Mouse (Mus musculus) central nervous system, embryonic 11.5 days (tissue): Measurements from ENCODE around the gene Vgf. TPM values are rescaled to one million over a fixed set of nuclear protein-coding genes. Genes with fewer than 3 reads are reported as not detected.

Experiments
- polyA plus RNA-seq: library from polyadenylated mRNA; depleted of rRNA; stranded (reverse); fragments of >200 nt; gene quantifications from 2 replicates; pipeline ENCODE4 v1.2.3, GENCODE M21; 2012; rRNA removed

Gene Vgf
- 0.83 and 1.0 TPM in 2 replicates for polyA plus RNA-seq

DNA sequence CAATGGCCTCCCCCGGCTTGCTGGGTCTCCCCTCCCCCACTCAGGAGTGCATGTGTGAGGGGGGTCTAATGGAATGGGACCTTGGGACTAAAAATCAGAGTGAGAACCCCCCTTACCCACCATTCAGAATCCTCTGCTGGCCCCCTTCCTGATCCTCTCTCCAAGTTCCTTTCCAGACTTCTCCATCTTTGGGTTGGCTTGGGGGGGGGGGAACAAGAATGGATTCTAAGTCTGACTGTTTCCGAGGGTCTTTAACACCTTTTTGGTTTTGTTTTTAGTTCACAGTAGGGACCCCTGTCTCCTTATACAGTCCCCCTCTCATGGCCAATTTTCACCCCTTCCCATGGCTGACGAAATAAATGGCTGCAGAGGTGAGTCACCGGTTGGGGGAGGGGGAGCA lies at the start of gene Vgf:
TSS of gene Vgf (plus strand) at position 301 of the 400 bp plus-strand sequence.

DNA sequence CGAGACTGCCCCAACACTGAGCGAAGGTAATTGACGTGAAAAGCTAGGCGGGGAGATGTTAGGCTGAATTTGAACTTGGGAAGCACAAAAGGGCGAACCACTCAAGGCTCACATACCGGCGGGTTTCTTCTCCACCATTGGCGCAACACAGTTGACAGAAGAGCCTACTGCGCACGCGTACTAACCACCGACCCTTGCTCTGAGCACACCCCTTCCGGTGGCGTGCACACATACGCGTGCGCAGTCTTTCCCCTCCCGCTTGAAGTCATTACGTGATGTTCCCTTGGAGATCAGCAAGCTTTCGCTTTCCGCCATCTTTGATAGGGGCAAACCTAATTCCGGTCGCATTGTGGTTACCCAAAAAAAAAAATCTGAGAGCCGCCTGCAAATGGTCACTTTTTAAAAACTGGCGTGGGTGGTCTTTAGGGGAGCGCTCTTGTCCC lies 39.5 kb upstream of the Vgf start, which contains the start of gene Plod3:
TSS of gene Plod3 (plus strand) at position 325 of the 443 bp plus-strand sequence.

DNA sequence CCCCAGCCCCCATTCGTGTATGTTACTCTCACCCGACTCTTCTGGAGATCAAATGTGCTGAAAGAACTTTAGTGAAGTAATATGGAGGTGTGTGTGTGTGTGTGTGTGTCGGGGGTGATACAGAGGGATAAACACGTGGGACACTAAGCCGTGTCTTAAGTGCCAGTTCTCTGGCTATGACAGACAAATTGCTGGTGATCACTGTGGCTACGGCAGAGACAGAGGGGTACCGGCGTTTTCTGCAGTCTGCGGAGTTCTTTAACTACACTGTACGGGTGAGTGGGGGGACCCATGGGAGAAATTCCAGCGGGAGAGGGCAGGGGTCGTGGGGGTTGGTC lies 38.3 kb upstream of the Vgf start, which contains the start of gene Znhit1:
TSS of gene Znhit1 (minus strand) at position 88 of the 338 bp plus-strand sequence.

DNA sequence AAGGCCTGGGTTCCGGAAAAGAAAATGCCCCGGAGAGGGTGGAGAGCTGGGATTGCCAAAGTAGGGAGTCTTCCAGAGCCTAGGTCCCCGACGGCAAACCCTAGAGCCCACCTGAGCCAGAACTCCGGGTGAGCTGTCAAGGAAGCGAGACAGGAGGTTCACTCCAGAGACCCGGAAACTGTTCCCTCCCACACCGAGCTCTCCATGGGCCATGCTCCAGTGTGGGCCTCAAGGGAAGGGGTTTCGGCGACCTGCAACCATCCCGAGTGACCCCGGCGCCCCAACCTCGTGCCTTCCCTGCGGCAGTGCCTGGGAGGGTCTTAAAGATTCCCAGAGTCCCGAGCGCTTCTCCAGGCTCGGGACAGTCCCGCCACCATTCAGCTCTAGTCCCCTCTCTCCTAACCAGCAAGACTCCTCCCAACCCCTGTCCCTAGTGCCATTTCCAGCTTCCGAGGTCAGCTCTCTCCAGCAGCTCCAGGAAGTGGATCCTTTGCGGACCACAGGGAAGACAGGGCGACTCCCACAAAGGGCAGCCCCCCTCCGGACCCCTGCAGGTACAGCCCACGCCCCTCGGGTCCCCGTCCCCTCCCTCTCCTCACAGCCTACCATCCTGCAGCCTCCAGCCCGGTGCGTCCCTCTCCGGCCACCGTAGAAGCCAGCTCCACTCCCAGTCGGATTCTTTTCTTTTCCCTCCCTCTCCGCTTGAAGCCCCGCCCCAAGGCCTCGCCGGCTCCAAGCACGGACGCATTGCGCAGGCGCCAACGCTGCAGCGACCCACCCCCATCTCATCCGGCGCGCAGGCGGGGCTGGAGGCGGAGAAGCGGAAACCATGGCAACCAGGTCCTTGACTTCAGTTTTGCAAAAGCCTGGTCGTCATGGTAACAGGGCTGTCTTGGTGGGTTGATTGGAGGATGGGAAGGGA lies 19.5 kb downstream of the Vgf start, which contains the start of gene Ap1s1:
TSS of gene Ap1s1 (minus strand) at position 734 of the 922 bp plus-strand sequence.

DNA sequence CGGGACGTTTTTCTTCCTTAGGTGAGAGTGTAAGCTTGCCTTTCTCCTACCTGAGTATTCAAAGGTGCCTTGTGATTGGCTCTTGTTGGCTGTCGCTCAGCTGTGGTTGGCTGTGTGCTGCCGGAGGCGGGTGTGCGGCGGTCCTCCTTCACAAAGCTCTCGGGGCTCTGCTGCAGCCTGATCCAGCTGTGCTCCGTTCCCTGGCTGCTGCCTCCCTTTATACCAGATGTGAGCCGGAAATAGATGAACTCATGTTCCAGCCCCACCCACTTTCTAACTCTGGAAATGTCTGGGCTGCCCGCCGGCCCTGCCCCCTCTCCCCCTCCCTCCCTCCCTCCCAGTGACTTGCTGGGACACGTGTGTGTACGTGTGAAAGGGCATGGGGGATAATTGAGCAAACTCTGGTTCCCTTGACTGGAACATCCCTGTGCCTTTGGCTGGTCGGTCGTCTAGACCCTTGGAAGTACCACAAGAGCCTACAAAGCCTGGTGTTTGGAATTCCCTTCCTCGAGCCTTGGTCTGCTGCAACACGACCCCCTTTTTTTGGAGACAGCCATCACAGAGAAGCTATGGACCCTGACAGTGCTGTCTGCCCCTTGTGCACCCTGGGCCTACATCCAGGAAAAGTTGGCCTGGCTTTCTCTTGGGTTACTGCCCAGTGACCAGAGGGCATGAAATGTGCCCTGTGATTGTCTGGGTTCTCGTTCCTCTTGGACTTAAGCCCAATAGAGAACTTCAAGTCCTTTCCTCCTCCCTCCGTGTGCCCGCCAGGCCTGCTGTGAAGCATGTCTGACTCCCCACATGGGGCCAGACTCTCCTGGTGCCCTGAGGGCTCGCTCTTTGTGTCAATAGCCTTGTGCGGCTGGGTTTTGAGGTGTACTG lies 46.1 kb downstream of the Vgf start, which contains the start of gene Serpine1:
TSS of gene Serpine1 (minus strand) at position 190 of the 882 bp plus-strand sequence.

Other genes starting within 250 kb of the Vgf start
- 73.8 and 135 TPM in 2 replicates for gene Col26a1, start 143.2 kb upstream of the Vgf start, polyA plus RNA-seq
- 49.8 and 57.5 TPM in 2 replicates for gene Ift22, start 118.2 kb upstream of the Vgf start, polyA plus RNA-seq
- gene Fis1, start 73.1 kb upstream of the Vgf start, polyA plus RNA-seq: 282 and 315 TPM in 2 replicates
- 0.52 and 0.92 TPM in 2 replicates for gene Cldn15, start 59.8 kb upstream of the Vgf start, polyA plus RNA-seq
- 63.1 and 65.2 TPM in 2 replicates for gene Plod3, start 39.4 kb upstream of the Vgf start, polyA plus RNA-seq
- 68.7 and 98.2 TPM in 2 replicates for gene Znhit1, start 38.4 kb upstream of the Vgf start, polyA plus RNA-seq
- 106 and 146 TPM in 2 replicates for gene Ap1s1, start 19.7 kb downstream of the Vgf start, polyA plus RNA-seq
- gene Serpine1, start 45.9 kb downstream of the Vgf start, polyA plus RNA-seq: 0.54 and 1.7 TPM in 2 replicates
- gene Trim56, start 89.8 kb downstream of the Vgf start, polyA plus RNA-seq: 3.0 and 3.7 TPM in 2 replicates
- gene Muc3, start 122.9 kb downstream of the Vgf start, polyA plus RNA-seq: 0.05 TPM in 1 of 2 replicates, not detected in the other
- 0.10 and 0.31 TPM in 2 replicates for gene Muc3a, start 186.0 kb downstream of the Vgf start, polyA plus RNA-seq